Mouse (Mus musculus) left cerebral cortex, adult 9 months (tissue): ENCODE results near the gene Kars.

Experiments
- DNase-seq, 2 experiments: peaks; one replicate each; pipeline ENCODE4 v3.0.0; 2022; ENCODE audit warnings: low spot score in 2 of 2

The Kars gene

GRCm38 (mm10) chr8:112010997-112011815 is at the start of gene Kars, which contains the start of gene Terf2ip:
TSS of gene Kars (minus strand) at chr8:112011323.
TSS of gene Terf2ip (plus strand) at chr8:112011398.
- peak; percentile 78 to 90 for DNase-seq

DNA sequence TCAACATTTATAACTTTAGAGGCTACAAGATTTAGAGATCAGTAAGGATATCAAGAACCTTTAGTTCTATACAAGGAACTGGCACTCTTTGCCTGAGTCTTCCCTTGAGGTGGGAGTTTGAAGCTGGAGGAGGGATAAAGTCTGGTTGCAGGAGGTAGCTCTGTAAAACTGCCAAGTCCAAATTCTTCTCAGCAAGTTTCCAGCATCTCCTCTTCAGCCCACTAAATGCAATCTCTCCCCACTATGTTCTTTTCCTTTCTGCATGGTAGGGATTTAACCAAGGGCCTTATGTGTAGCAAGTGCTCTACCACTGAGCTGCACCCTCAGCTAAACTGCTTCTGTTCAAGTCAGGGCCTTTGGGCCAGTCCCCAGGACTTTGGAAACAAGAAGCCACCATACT is 43.3 kb upstream of the Kars start:
- no peak for DNase-seq

DNA sequence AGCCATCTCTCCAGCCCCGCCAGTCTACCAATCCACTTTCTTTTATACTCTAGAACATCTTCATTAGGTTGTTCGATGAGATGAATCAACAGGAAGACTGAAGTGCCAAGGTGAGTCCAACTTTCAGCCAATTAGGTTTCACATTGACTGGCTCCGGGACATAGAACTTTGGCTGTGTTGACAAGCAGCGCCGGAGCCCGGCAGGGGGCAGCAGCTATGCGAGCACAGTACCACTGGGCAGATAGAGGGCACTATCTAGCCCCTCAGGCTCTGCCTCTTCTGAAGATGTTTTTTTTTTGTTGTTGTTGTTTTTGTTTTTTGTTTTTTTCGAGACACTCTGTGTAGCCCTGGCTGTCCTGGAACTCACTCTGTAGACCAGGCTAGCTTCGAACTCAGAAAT is 40.4 kb upstream of the Kars start:
- DNase-seq = no peak

GRCm38 (mm10) chr8:112049984-112050383 is 38.9 kb upstream of the Kars start:
- DNase-seq = no peak

DNA sequence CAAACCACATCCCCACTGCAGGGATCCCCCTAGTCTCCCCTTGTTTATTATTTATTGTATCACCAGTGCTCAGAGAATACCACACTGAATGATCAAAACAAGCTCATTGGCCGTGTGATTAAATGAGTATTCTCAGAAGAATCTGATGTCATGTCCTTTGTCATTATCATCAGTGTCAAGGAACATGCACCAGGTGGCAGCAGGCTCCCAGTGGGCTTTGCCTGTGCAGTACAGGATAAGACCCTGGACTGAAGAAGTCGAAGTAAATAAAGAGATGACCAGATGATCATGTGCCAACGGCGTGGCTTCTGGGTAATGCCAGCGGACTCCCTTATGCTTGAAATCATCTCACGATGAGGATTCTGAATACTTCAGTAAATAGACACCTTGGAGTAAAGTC is 37.2 kb upstream of the Kars start:
- no peak for DNase-seq

DNA sequence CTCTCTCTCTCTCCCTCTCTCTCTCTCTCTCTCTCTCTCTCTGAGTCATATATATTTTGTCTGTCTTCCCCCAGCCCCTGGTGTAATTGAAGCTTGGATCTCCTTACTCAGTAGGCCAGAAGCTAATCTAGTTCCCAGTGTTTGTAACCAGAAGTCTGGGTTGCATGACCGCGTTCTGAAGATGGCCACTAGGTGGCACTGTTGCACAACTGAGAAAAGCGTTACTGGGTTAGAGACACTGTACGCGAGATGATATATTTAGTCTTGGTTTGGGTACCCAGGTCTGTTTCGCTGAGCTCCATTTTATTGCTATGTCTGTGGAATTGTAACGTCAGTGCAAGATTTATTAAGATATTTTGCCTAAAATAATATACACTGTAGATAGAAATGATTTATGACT is 34.8 kb upstream of the Kars start:
- DNase-seq = peak; percentile 36 to 90

DNA sequence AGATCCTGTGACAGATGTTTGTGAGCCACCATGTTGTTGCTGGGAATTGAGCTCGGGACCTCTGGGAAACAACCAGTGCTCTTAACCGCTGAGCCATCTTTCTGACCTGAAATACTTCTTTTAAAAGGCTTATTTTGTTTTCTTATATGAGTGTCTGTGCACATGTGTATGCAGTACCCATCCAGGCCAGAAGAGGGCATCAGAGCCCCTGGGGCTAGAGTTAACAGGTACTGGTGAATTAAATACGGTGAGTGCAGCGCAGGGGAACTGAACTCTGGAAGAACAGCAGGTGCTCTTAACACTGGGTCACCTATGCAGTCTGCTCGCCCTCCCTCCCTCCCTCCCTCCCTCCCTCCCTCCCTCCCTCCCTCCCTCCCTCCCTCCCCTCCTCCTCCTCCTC is 34.1 kb upstream of the Kars start:
- DNase-seq = no peak

DNA sequence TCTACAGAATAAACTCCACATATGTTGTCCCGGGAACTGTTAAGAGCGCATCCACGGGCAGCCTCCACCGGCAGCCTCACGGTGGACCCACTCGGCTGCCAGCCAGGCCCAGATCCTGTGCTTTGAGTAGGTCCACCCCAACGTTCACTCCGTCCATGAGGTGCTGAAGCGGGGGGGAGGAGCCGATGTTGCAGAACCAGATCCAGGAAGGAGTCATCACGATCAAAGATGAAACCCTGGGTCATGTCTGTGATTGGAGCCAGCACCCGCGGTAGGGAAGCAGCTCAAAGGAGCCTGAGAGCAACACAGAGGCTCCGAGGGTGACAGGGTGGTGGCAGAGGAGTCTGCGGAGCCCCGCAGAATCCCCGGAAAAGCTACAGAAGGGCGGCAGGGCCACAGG is 26.4 kb upstream of the Kars start:
- DNase-seq = no peak

- peak in 1 of 2 experiments; percentile 17 for DNase-seq
Observed at GRCm38 (mm10) chr8:112034603-112035002, 23.5 kb upstream of the Kars start.

- no peak for DNase-seq
Observed at GRCm38 (mm10) chr8:112033071-112033470, 21.9 kb upstream of the Kars start.

- no peak for DNase-seq
Observed at GRCm38 (mm10) chr8:112030663-112031062, 19.5 kb upstream of the Kars start.

GRCm38 (mm10) chr8:112029455-112029854 is 18.3 kb upstream of the Kars start:
- no peak for DNase-seq

- DNase-seq = no peak
Observed at GRCm38 (mm10) chr8:112014936-112015335, 3.8 kb upstream of the Kars start, which contains the start of gene Gm6793. TSS of gene Gm6793 (minus strand) at chr8:112015036.

- DNase-seq = peak in 1 of 2 experiments; percentile 19
Observed at GRCm38 (mm10) chr8:112011816-112012242, 706 bp upstream of the Kars start.

GRCm38 (mm10) chr8:112009558-112009957 is 1.6 kb downstream of the Kars start:
- DNase-seq = no peak

DNA sequence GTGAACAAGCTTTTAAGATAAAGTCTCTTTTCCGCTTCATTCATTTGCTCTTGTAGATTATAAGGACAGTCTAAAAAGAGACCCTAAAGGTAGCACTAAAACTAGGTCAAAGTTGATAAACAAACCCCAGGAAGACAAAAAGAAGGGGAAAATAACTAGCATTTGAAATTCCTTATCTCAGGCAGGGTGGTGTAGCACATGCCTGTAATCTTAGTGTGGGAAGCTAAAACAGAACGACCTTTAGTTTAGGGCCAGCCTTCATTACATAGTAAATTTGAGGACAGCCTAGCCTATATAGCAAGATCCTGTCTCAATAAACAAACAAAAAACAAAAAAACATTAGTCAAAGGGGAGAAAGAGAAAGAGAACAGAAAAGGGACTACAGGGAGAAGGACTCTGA is 3.5 kb downstream of the Kars start:
- no peak for DNase-seq

DNA sequence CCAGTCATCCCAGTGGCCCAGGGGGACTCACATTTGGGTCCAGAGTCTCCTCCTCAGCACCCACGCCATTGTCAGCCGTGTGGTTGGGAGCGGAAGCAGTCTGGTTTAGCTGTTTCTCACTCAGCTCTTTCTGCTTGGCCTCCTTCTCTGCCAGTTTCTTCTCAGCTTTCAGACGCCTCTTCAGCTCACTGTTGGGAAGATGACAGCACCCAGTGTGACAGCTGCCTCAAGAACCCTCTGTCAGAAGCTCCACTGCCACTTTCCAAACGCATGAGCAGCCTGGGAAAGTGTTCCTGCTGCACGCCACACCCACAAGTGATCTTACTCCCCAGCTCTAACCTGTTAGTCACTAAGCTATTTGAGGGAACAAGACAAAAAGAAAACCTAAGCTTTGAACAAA is 5.5 kb downstream of the Kars start:
- DNase-seq = peak in 1 of 2 experiments; percentile 42

DNA sequence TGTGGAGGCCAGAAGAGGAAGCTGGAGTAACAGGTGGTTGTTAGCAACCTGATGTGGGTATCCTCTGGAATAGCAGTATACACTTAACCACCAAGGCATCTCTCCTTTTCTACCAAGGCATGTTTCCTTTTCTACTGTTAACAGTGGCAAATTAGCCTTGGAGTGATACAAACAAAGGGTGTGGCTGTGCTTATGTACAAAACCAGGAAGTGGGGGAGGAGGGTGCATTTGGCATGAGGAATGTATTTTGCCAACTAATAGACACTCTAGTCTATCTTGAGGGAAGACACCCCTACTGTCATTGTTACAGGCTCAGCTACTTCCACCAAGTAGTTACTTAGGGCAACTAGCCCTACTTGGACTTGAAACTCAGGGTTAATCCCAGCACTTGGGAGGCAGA is 6.4 kb downstream of the Kars start:
- DNase-seq = no peak

GRCm38 (mm10) chr8:111992703-111993039 is 18.5 kb downstream of the Kars start:
- DNase-seq = no peak

GRCm38 (mm10) chr8:111992013-111992702 is 19.0 kb downstream of the Kars start, which contains the start of gene Adat1:
TSS of gene Adat1 (minus strand) at chr8:111992302.
- peak; percentile 59 to 84 for DNase-seq

DNA sequence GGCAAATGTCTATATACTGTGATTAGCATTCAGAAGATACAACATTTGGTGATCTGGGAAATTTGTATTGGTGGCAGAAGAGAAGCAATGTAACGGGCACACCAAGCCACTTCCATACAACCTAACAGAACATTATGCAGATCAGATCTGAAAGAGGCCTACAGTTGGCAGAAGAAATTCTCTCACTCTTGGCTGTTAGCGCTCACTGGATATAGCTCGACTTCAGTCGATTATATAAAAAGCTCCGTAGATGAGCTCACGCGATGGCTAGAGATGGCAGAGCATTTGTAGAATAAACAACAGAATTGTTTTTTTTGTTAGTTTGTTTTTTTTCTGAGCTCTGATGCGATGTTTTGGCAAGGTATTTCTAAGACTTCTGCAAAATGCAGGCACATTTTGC is 19.8 kb downstream of the Kars start:
- no peak for DNase-seq

- DNase-seq = peak in 1 of 2 experiments; percentile 78
Observed at GRCm38 (mm10) chr8:111989911-111990310, 21.2 kb downstream of the Kars start.

DNA sequence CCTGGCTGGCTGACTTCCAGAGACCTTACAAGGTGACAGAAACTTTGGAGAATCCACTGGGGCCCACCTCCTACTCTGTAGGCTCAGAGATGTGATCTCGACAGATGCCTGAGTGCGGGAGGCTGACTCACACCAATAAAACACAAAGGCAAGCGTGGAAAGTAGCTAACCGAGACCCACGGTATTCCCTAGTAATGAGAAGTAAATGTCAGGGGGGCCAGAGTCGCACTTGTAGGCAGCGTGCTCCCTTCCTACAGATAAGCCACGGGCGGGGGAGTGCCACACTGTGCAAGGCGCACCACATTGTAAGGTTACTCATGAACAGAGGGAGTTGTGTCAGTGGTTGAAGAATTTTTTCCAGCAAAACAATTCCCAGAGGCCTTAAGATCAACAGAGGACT is 26.6 kb downstream of the Kars start:
- peak; percentile 36 to 37 for DNase-seq
